Comparison of ENCODE assay signal across 8 mouse cellular contexts in genomic region chr3:95819351-95819985, GRCm38 (mm10). TPM values are rescaled to one million over a fixed set of nuclear protein-coding genes. Genes with fewer than 3 reads are reported as not detected.
DNase-seq lines count a peak whose midpoint lies in the region; ATAC-seq lines count a peak whose summit lies in the region.

No protein-coding gene starts in this region.

- H3K9ac ChIP-seq in hindbrain, embryonic 12.5 days: peak overlapping the region; percentile 76

- H3K4me2 ChIP-seq in hindbrain, embryonic 12.5 days (replicated peaks): peak overlapping the region; percentile 58

- peak overlapping the region; percentile 100 for H3K27ac ChIP-seq in hindbrain, embryonic 12.5 days

- no peaks in the 10 kb centered on the region for H3K27me3 ChIP-seq in hindbrain, embryonic 12.5 days

- no peaks in the 10 kb centered on the region for H3K9me3 ChIP-seq in hindbrain, embryonic 12.5 days (replicated peaks)

- ATAC-seq in hindbrain, embryonic 12.5 days (ENCODE audit: low FRiP score): peak; percentile 97

- H3K4me3 ChIP-seq in hindbrain, embryonic 12.5 days: peak overlapping the region; percentile 79

- no peaks in the 10 kb centered on the region for H3K36me3 ChIP-seq in hindbrain, embryonic 12.5 days

- peaks cover 27% of the 10 kb centered on the region for H3K4me1 ChIP-seq in hindbrain, embryonic 12.5 days

- DNase-seq in NIH3T3 (ENCODE audit: low read depth): peak; percentile 100
- DNase-seq in cerebellum, postnatal 10 days: peak; percentile 100
- DNase-seq in frontal cortex, postnatal 10 days (ENCODE audit: low spot score in 2 of 2): peak; percentile 99 to 100
- peak; percentile 97 to 100 for DNase-seq in layer of hippocampus, postnatal 14 days (ENCODE audit: low spot score in 2 of 2)
- DNase-seq in lung, postnatal 14 days: peak; percentile 100
- peak; percentile 99 for DNase-seq in retina, adult 2 months (ENCODE audit: low read depth, low spot score)
- peak; percentile 100 for DNase-seq in thymus, postnatal 36 days

- WGBS in hindbrain, embryonic 12.5 days: under 1% methylated on average over 48 of the region's 49 CpGs

RNA-seq across cellular contexts. Expression of gene Rprd2, which starts 0.8 kb away (rescaled TPM):
- 28.3 and 29.6 TPM in 2 replicates for polyA plus RNA-seq in hindbrain, embryonic 12.5 days (2016; fragmentation: Nextera tagmentation; extraction: Ambion mirVana)
- total RNA-seq in layer of hippocampus, postnatal 14 days (2021): 10 to 100 TPM; 60.4 to 63.5 TPM

RNA-seq across cellular contexts. Expression of gene Prpf3, which starts 36.2 kb away (rescaled TPM):
- polyA plus RNA-seq in hindbrain, embryonic 12.5 days (2016; fragmentation: Nextera tagmentation; extraction: Ambion mirVana): 52.5 and 56.9 TPM in 2 replicates
- total RNA-seq in layer of hippocampus, postnatal 14 days (2021): 10 to 100 TPM; 28.8 to 30.7 TPM

RNA-seq across cellular contexts. Expression of gene Mrps21, which starts 51.9 kb away (rescaled TPM):
- polyA plus RNA-seq in hindbrain, embryonic 12.5 days (2016; fragmentation: Nextera tagmentation; extraction: Ambion mirVana): 309 and 346 TPM in 2 replicates
- total RNA-seq in layer of hippocampus, postnatal 14 days (2021): 100 to 1,000 TPM; 134 to 162 TPM

RNA-seq across cellular contexts. Expression of gene Tars2, which starts 59.5 kb away (rescaled TPM):
- polyA plus RNA-seq in hindbrain, embryonic 12.5 days (2016; fragmentation: Nextera tagmentation; extraction: Ambion mirVana): 39.5 and 45.9 TPM in 2 replicates
- 10 to 100 TPM; 39.9 to 40.0 TPM for total RNA-seq in layer of hippocampus, postnatal 14 days (2021)

Comparison
In these comparisons a context has a peak if more than half of its experiments do, and no peak if none do; other contexts are left out.
1. Peak in every context shown above with its lines: DNase-seq, ATAC-seq, H3K4me3 ChIP-seq and H3K27ac ChIP-seq.